Mouse (Mus musculus) ovary, adult 2 months (tissue): ENCODE measurements around the gene Natd1. TPM values are rescaled to one million over a fixed set of nuclear protein-coding genes. Genes with fewer than 3 reads are reported as not detected.

Experiments
- polyA plus RNA-seq: library from polyadenylated mRNA; depleted of rRNA; stranded (reverse); fragments of >200 nt; gene quantifications from 2 replicates; pipeline ENCODE4 v1.2.3, GENCODE M21; 2012; rRNA removed

The Natd1 gene
- 61.2 and 62.3 TPM in 2 replicates for polyA plus RNA-seq

GRCm38 (mm10) chr11:60914491-60914890 lies at the start of gene Natd1:
Gene Natd1 (minus strand): TSS chr11:60914750.

DNA sequence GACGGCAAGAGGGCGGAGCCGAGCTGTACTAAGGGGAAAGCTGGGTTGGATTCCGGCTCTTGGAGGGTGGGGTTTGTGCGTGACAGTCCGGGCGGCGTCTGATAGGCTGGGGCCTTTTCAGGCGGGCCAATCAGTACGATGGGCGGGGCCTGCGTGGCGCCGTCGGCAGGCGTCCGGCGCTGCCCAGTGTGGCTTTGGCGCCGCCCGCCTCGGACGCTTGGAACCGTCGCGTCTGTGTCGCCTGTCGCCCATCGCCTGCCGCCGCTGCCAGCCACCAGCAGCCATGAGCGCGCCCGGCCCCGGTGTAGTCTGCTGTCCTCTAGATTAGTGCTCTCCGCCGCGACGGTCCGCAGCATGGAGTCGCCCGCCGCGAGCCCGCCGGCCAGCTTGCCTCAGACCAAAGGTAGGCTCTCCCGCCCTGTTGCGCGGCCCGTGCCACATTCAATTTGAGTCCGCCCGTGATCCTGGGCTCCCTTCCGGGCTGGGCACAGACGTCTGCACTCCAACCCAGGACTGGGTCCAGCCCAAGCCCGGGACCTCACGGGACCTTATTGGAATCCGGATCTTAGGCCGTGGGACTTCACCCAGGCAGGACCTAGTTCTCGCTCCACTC lies 17.4 kb upstream of the Natd1 start, which contains the start of gene Map2k3:
Gene Map2k3, plus strand, starts transcription at position 165 of the 613 bp plus-strand sequence.

GRCm38 (mm10) chr11:60878675-60879294 lies 35.8 kb downstream of the Natd1 start, which contains the start of gene Tmem11:
Gene Tmem11 (minus strand): TSS chr11:60879272.

Other genes with a start within 250 kb of the Natd1 start
- gene Llgl1, start 215.0 kb downstream of the Natd1 start, polyA plus RNA-seq = 130 and 140 TPM in 2 replicates
- 279 and 312 TPM in 2 replicates for gene Flii, start 187.5 kb downstream of the Natd1 start, polyA plus RNA-seq
- gene Mief2, start 186.4 kb downstream of the Natd1 start, polyA plus RNA-seq = 27.7 and 33.8 TPM in 2 replicates
- 11.0 and 12.3 TPM in 2 replicates for gene Top3a, start 137.4 kb downstream of the Natd1 start, polyA plus RNA-seq
- 11.2 and 13.0 TPM in 2 replicates for gene Smcr8, start 137.2 kb downstream of the Natd1 start, polyA plus RNA-seq
- 19.2 and 23.0 TPM in 2 replicates for gene Shmt1, start 103.0 kb downstream of the Natd1 start, polyA plus RNA-seq
- 12.6 and 14.2 TPM in 2 replicates for gene Dhrs7b, start 84.1 kb downstream of the Natd1 start, polyA plus RNA-seq
- gene Tmem11, start 35.5 kb downstream of the Natd1 start, polyA plus RNA-seq = 91.6 and 102 TPM in 2 replicates
- gene Map2k3, start 17.3 kb upstream of the Natd1 start, polyA plus RNA-seq = 24.5 and 35.6 TPM in 2 replicates
- gene Kcnj12, start 107.8 kb upstream of the Natd1 start, polyA plus RNA-seq = 0.33 and 0.46 TPM in 2 replicates
- 6.0 and 8.6 TPM in 2 replicates for gene Tnfrsf13b, start 212.0 kb upstream of the Natd1 start, polyA plus RNA-seq